Mouse (Mus musculus) bone marrow macrophage, adult 2 months (primary cell): ENCODE results near the gene Slit3. TPM values are rescaled to one million over a fixed set of nuclear protein-coding genes. Genes with fewer than 3 reads are reported as not detected.

Source experiments
- H3K27ac ChIP-seq: 2 replicates; pipeline ENCODE4 v1.5.1; 2012; ENCODE audit warnings: low read depth, low read length; ENCODE audit not compliant: insufficient read depth
- H3K4me1 ChIP-seq: 2 replicates; pipeline ENCODE4 v1.6.1; 2012; ENCODE audit warnings: low read length; ENCODE audit not compliant: control insufficient read depth, insufficient read depth
- H3K4me3 ChIP-seq: 2 replicates; pipeline ENCODE4 v1.5.1; 2012; ENCODE audit warnings: mild to moderate bottlenecking, low read length, moderate library complexity; ENCODE audit not compliant: insufficient read depth
- CTCF ChIP-seq: IDR thresholded peaks from 2 replicates; pipeline ENCODE4 v1.5.1; 2012; ENCODE audit warnings: low read depth, mild to moderate bottlenecking, low read length, moderate library complexity
- POLR2A ChIP-seq: IDR thresholded peaks from 2 replicates; pipeline ENCODE4 v1.6.1; 2012; ENCODE audit warnings: mild to moderate bottlenecking, low read depth, low read length, borderline replicate concordance
- polyA plus RNA-seq: library from polyadenylated mRNA; stranded (reverse); fragments of >200 nt; gene quantifications from 2 replicates; pipeline ENCODE4 v1.2.4, GENCODE M21; 2012; ENCODE audit not compliant: missing spikeins, insufficient read depth, insufficient read length

Gene Slit3
- polyA plus RNA-seq, 1 experiment = not detected

- H3K4me1 ChIP-seq = no peaks in the 10 kb centered on the region
- no peak overlapping the region for H3K4me3 ChIP-seq
- H3K27ac ChIP-seq = no peak overlapping the region
- no peak for TF ChIP-seq POLR2A
- TF ChIP-seq CTCF = no peak
These were observed 316.5 kb downstream of the Slit3 start for GRCm38 (mm10) chr11:35437510-35437909.

- no peak overlapping the region for H3K4me3 ChIP-seq
- H3K27ac ChIP-seq = no peak overlapping the region
- TF ChIP-seq CTCF = no peak
- no peak for TF ChIP-seq POLR2A
- no peaks in the 10 kb centered on the region for H3K4me1 ChIP-seq
These were observed 319.2 kb downstream of the Slit3 start for GRCm38 (mm10) chr11:35440186-35440585.

GRCm38 (mm10) chr11:35444489-35445100, 323.6 kb downstream of the Slit3 start:
- no peaks in the 10 kb centered on the region for H3K4me1 ChIP-seq
- TF ChIP-seq CTCF (no peak), POLR2A (no peak)

GRCm38 (mm10) chr11:35447951-35448350, 326.9 kb downstream of the Slit3 start:
- Histone ChIP-seq H3K4me1 (no peaks in the 10 kb centered on the region), H3K4me3 (no peak overlapping the region)

More at GRCm38 (mm10) chr11:35444489-35445100, 323.6 kb downstream of the Slit3 start:
- H3K27ac ChIP-seq = no peak overlapping the region
- no peak overlapping the region for H3K4me3 ChIP-seq

GRCm38 (mm10) chr11:35449199-35449598, 328.2 kb downstream of the Slit3 start:
- TF ChIP-seq CTCF (no peak), POLR2A (no peak)
- H3K4me1 ChIP-seq = no peaks in the 10 kb centered on the region
- H3K4me3 ChIP-seq = no peak overlapping the region
- H3K27ac ChIP-seq = no peak overlapping the region

More at GRCm38 (mm10) chr11:35447951-35448350, 326.9 kb downstream of the Slit3 start:
- TF ChIP-seq CTCF = no peak
- no peak for TF ChIP-seq POLR2A
- H3K27ac ChIP-seq = no peak overlapping the region

GRCm38 (mm10) chr11:35451636-35452035, 330.6 kb downstream of the Slit3 start:
- TF ChIP-seq POLR2A = no peak
- peak; percentile 79 for TF ChIP-seq CTCF
- no peak overlapping the region for H3K4me3 ChIP-seq
- H3K27ac ChIP-seq = no peak overlapping the region
- no peaks in the 10 kb centered on the region for H3K4me1 ChIP-seq

GRCm38 (mm10) chr11:35452413-35452812, 331.4 kb downstream of the Slit3 start:
- Histone ChIP-seq H3K4me3 (no peak overlapping the region), H3K27ac (no peak overlapping the region), H3K4me1 (no peaks in the 10 kb centered on the region)
- TF ChIP-seq POLR2A (no peak), CTCF (no peak)

GRCm38 (mm10) chr11:35454191-35454725, 333.2 kb downstream of the Slit3 start:
- H3K4me1 ChIP-seq = no peaks in the 10 kb centered on the region
- no peak overlapping the region for H3K4me3 ChIP-seq
- no peak overlapping the region for H3K27ac ChIP-seq
- no peak for TF ChIP-seq CTCF
- TF ChIP-seq POLR2A = no peak

- TF ChIP-seq CTCF (no peak), POLR2A (no peak)
- no peak overlapping the region for H3K4me3 ChIP-seq
- no peaks in the 10 kb centered on the region for H3K4me1 ChIP-seq
- no peak overlapping the region for H3K27ac ChIP-seq
These were observed 333.8 kb downstream of the Slit3 start for GRCm38 (mm10) chr11:35454781-35455180.

GRCm38 (mm10) chr11:35458068-35458467, 337.0 kb downstream of the Slit3 start:
- Histone ChIP-seq H3K27ac (no peak overlapping the region), H3K4me1 (no peaks in the 10 kb centered on the region), H3K4me3 (no peak overlapping the region)
- TF ChIP-seq CTCF (no peak), POLR2A (no peak)
